Comparison of ENCODE assay signal across 8 mouse cellular contexts in the genomic region with DNA sequence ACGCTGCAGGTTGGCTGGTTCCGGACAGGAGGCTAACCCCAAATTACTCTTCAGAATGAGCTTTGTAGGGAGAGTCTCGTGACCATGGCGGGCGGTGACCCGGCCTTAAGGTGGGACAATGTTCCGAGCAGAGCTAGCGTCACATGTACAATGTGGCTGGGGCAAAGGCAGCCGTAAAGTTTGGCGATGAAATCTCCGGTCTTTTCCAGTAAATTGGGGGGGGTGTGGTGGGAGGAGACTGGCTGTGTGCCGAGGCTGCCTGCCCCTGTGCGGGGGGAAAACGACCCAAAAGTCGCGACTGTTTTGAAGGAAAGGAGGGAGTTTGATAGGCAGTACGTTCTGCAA. TPM values are rescaled to one million over a fixed set of nuclear protein-coding genes. Genes with fewer than 3 reads are reported as not detected.
A peak's percentile ranks its signal among the peaks of the same experiment; 100 is the strongest.
DNase-seq lines count a peak whose midpoint lies in the region; ATAC-seq lines count a peak whose summit lies in the region.

No protein-coding gene starts in this region.

- H3K4me1 ChIP-seq in embryonic facial prominence, embryonic 10.5 days: peaks cover 7% of the 10 kb centered on the region
- 0 out of 2 replicates have a peak, but pooled peaks cover 6% of the 10 kb centered on the region for H3K4me1 ChIP-seq in intestine, embryonic 14.5 days (replicated peaks; ENCODE audit: control insufficient read depth, insufficient read depth, low read length)

- H3K9me3 ChIP-seq in embryonic facial prominence, embryonic 10.5 days: no peaks in the 10 kb centered on the region
- H3K9me3 ChIP-seq in intestine, embryonic 14.5 days (ENCODE audit: control insufficient read depth, low read length): no peaks in the 10 kb centered on the region

- H3K4me3 ChIP-seq in embryonic facial prominence, embryonic 10.5 days: peak overlapping the region; percentile 78
- H3K4me3 ChIP-seq in intestine, embryonic 14.5 days (ENCODE audit: low read depth, low read length): peak overlapping the region; percentile 85

- peak overlapping the region; percentile 79 for H3K4me2 ChIP-seq in intestine, embryonic 14.5 days (ENCODE audit: low read length)

- WGBS in embryonic facial prominence, embryonic 10.5 days: 1% methylated on average over 17 of the region's 17 CpGs
- WGBS in intestine, embryonic 14.5 days: under 1% methylated on average over 17 of the region's 17 CpGs

- peak; percentile 44; the same call in 1 of the 2 replicates for ATAC-seq in intestine, embryonic 14.5 days (replicated peaks; ENCODE audit: low FRiP score, low TSS enrichment, low read depth)
- peak; percentile 8 for ATAC-seq in monocyte, adult 5-6 weeks (replicated peaks; ENCODE audit: insufficient number of reproducible peaks, low FRiP score, low TSS enrichment, poor library complexity, severe bottlenecking)

- H3K27me3 ChIP-seq in embryonic facial prominence, embryonic 10.5 days (replicated peaks; ENCODE audit: low read depth, poor library complexity, severe bottlenecking): no peaks in the 10 kb centered on the region
- H3K27me3 ChIP-seq in intestine, embryonic 14.5 days (replicated peaks; ENCODE audit: control insufficient read depth, insufficient read depth, low read length): no peaks in the 10 kb centered on the region

- H3K9ac ChIP-seq in intestine, embryonic 14.5 days (ENCODE audit: low read length): peak overlapping the region; percentile 79

- intact Hi-C loops in left cerebral cortex, postnatal 4 days (cut with DNase I): loop anchor here (2.0 kb wide), 1 partner anchor 117 kb away; no protein-coding TSS in a partner anchor
- intact Hi-C loops in left cerebral cortex, postnatal 25 days (cut with DNase I): loop anchor here (2.0 kb wide), 1 partner anchor 173 kb away; no protein-coding TSS in a partner anchor

- H3K27ac ChIP-seq in embryonic facial prominence, embryonic 10.5 days (replicated peaks): peak overlapping the region; percentile 80
- H3K27ac ChIP-seq in intestine, embryonic 14.5 days (ENCODE audit: low read depth): peak overlapping the region; percentile 77

- DNase-seq in left cerebral cortex, postnatal 4 days: peak; percentile 30
- no peak for DNase-seq in left cerebral cortex, adult 11 months (ENCODE audit: low spot score)
- DNase-seq in embryonic facial prominence, embryonic 10.5 days (ENCODE audit: low spot score): no peak
- no peak for DNase-seq in intestine, embryonic 14.5 days (ENCODE audit: low spot score)
- DNase-seq in layer of hippocampus, adult 9-10 months (ENCODE audit: low spot score): no peak
- no peak for DNase-seq in thymus, postnatal 10 days (ENCODE audit: low spot score in 2 of 2)
- DNase-seq in left cerebral cortex, postnatal 25 days (ENCODE audit: low spot score in 2 of 2): no peak

- H3K36me3 ChIP-seq in embryonic facial prominence, embryonic 10.5 days (replicated peaks): peaks cover 36% of the 10 kb centered on the region
- H3K36me3 ChIP-seq in intestine, embryonic 14.5 days (ENCODE audit: control insufficient read depth, insufficient read depth, low read length): peaks cover 32% of the 10 kb centered on the region

RNA-seq across cellular contexts. Expression of a gene that starts 0.5 kb away (rescaled TPM):
- 10 to 100 TPM; 26.3 to 29.0 TPM for total RNA-seq in left cerebral cortex, postnatal 4 days (2021)
- 91.1 and 94.2 TPM in 2 replicates for polyA plus RNA-seq in embryonic facial prominence, embryonic 10.5 days (2016; fragmentation: Nextera tagmentation; extraction: Ambion mirVana)
- polyA plus RNA-seq in intestine, embryonic 14.5 days (2014; fragmentation: Nextera tagmentation; extraction: Ambion mirVana): 78.5 and 80.1 TPM in 2 replicates
- 73.4 to 121 TPM (median 99.8 TPM) in 3 replicates for total RNA-seq in monocyte, adult 5-6 weeks (2017)
- 10 to 100 TPM; 23.0 to 26.4 TPM for total RNA-seq in left cerebral cortex, postnatal 25 days (2021)

RNA-seq across cellular contexts. Expression of a gene that starts 21.3 kb away (rescaled TPM):
- total RNA-seq in left cerebral cortex, postnatal 4 days (2021): 1 to 10 TPM; 3.9 to 5.5 TPM
- 1.9 and 8.4 TPM in 2 replicates for polyA plus RNA-seq in embryonic facial prominence, embryonic 10.5 days (2016; fragmentation: Nextera tagmentation; extraction: Ambion mirVana)
- polyA plus RNA-seq in intestine, embryonic 14.5 days (2014; fragmentation: Nextera tagmentation; extraction: Ambion mirVana): 0.43 and 1.2 TPM in 2 replicates
- not detected in 3 replicates for total RNA-seq in monocyte, adult 5-6 weeks (2017)
- total RNA-seq in left cerebral cortex, postnatal 25 days (2021): 10 to 100 TPM; 18.0 to 19.6 TPM

RNA-seq across cellular contexts. Expression of a gene that starts 39.0 kb away (rescaled TPM):
- not detected for total RNA-seq in left cerebral cortex, postnatal 4 days (2021)
- polyA plus RNA-seq in embryonic facial prominence, embryonic 10.5 days (2016; fragmentation: Nextera tagmentation; extraction: Ambion mirVana): not detected in 2 replicates
- polyA plus RNA-seq in intestine, embryonic 14.5 days (2014; fragmentation: Nextera tagmentation; extraction: Ambion mirVana): not detected in 2 replicates
- total RNA-seq in monocyte, adult 5-6 weeks (2017): not detected in 3 replicates
- not detected for total RNA-seq in left cerebral cortex, postnatal 25 days (2021)

RNA-seq across cellular contexts. Expression of a gene that starts 49.0 kb away (rescaled TPM):
- total RNA-seq in left cerebral cortex, postnatal 4 days (2021): 1 to 10 TPM; 2.7 TPM
- 0.26 and 2.0 TPM in 2 replicates for polyA plus RNA-seq in embryonic facial prominence, embryonic 10.5 days (2016; fragmentation: Nextera tagmentation; extraction: Ambion mirVana)
- polyA plus RNA-seq in intestine, embryonic 14.5 days (2014; fragmentation: Nextera tagmentation; extraction: Ambion mirVana): 0.22 and 0.75 TPM in 2 replicates
- not detected in 3 replicates for total RNA-seq in monocyte, adult 5-6 weeks (2017)
- total RNA-seq in left cerebral cortex, postnatal 25 days (2021): 1 to 10 TPM; 5.4 to 8.7 TPM
